Mouse (Mus musculus) hindbrain, postnatal 0 days (tissue): ENCODE measurements around the gene Cpvl. TPM values are rescaled to one million over a fixed set of nuclear protein-coding genes. Genes with fewer than 3 reads are reported as not detected.

Experiments used
- ATAC-seq: fragments of 200-750 bp; cut with Nextera tagmentation; 2 replicates; pipeline ENCODE4 v1.8.0; 2017; ENCODE audit warnings: mild to moderate bottlenecking, moderate TSS enrichment, moderate library complexity
- DNase-seq: peaks from one replicate; pipeline ENCODE4 v3.0.0-alpha.2; 2015; ENCODE audit warnings: low spot score
- H3K27ac ChIP-seq: fragments of 300-500 bp; sonication (generic); 2 replicates; pipeline ENCODE4 v1.5.1; 2014; ENCODE audit warnings: mild to moderate bottlenecking
- H3K27me3 ChIP-seq: fragments of 300-500 bp; sonication (generic); 2 replicates; pipeline ENCODE4 v1.6.1; 2014; ENCODE audit warnings: low read length, mixed read lengths; ENCODE audit not compliant: insufficient read depth
- H3K36me3 ChIP-seq: fragments of 300-500 bp; sonication (generic); 2 replicates; pipeline ENCODE4 v1.6.1; 2014; ENCODE audit warnings: low read length, mixed read lengths; ENCODE audit not compliant: insufficient read depth
- H3K4me1 ChIP-seq: fragments of 300-500 bp; sonication (generic); 2 replicates; pipeline ENCODE4 v1.6.1; 2014; ENCODE audit warnings: antibody characterized with exemption, low read length, mixed read lengths; ENCODE audit not compliant: insufficient read depth
- H3K4me2 ChIP-seq: fragments of 300-500 bp; sonication (generic); 2 replicates; pipeline ENCODE4 v1.6.1; 2014; ENCODE audit warnings: low read depth, mild to moderate bottlenecking, low read length, moderate library complexity, mixed read lengths
- H3K4me3 ChIP-seq: fragments of 300-500 bp; sonication (generic); 2 replicates; pipeline ENCODE4 v1.5.1; 2014; ENCODE audit warnings: low read length
- H3K9ac ChIP-seq: fragments of 300-500 bp; sonication (generic); replicated peaks from 2 replicates; pipeline ENCODE4 v1.6.1; 2014; ENCODE audit warnings: mild to moderate bottlenecking, low read length, moderate library complexity, mixed read lengths
- H3K9me3 ChIP-seq: fragments of 300-500 bp; sonication (generic); 2 replicates; pipeline ENCODE4 v1.6.1; 2016; ENCODE audit warnings: low read length, mixed read lengths
- CTCF ChIP-seq: IDR thresholded peaks from 2 replicates; pipeline ENCODE4 v1.5.1; 2016; ENCODE audit warnings: antibody characterized with exemption, control low read depth, low read depth
- WGBS: fragments of 180-500 bp; shearing (Covaris S2); extraction: QIAGEN DNeasy Blood & Tissue Kit; methylation state at CpG from one replicate; pipeline ENCODE4 v1.1.7; 2014; 5-methylcytosine and 5-hydroxymethylcytosine counted together
- polyA plus RNA-seq: library from polyadenylated mRNA; unstranded; fragments of >200 nt; fragmentation: Nextera tagmentation; extraction: Ambion mirVana; gene quantifications from 2 replicates; pipeline ENCODE4 v1.2.1, GENCODE M21; 2015
- total RNA-seq: library from RNA; depleted of rRNA; stranded (reverse); fragments of >200 nt; gene quantifications from 2 replicates; pipeline ENCODE4 v1.2.3, GENCODE M21; 2014

The Cpvl gene
- total and polyA plus RNA-seq, 2 experiments from 2014 or later, result 0.15 TPM; not detected in 1

GRCm38 (mm10) chr6:53986273-53986985, 8.0 kb upstream of the Cpvl start:
- Histone ChIP-seq H3K27me3 (no peaks in the 10 kb centered on the region), H3K9ac (no peak overlapping the region), H3K4me2 (no peak overlapping the region), H3K27ac (no peak overlapping the region), H3K9me3 (no peaks in the 10 kb centered on the region), H3K36me3 (no peaks in the 10 kb centered on the region), H3K4me3 (no peak overlapping the region), H3K4me1 (no peaks in the 10 kb centered on the region)
- ATAC-seq (no peak), DNase-seq (no peak)
- no peak for TF ChIP-seq CTCF
- 78% methylated on average over 13 of the region's 14 CpGs for WGBS

- no peaks in the 10 kb centered on the region for H3K27me3 ChIP-seq
- H3K9me3 ChIP-seq, result no peaks in the 10 kb centered on the region
- H3K4me1 ChIP-seq, result no peaks in the 10 kb centered on the region
- no peak overlapping the region for H3K27ac ChIP-seq
- 83% methylated on average over 6 of the region's 6 CpGs for WGBS
- no peak overlapping the region for H3K9ac ChIP-seq
- no peak for ATAC-seq
- no peaks in the 10 kb centered on the region for H3K36me3 ChIP-seq
- no peak overlapping the region for H3K4me3 ChIP-seq
- TF ChIP-seq CTCF, result no peak
- no peak for DNase-seq
- H3K4me2 ChIP-seq, result no peak overlapping the region
Measured at GRCm38 (mm10) chr6:53983820-53984219, 5.3 kb upstream of the Cpvl start.

- Histone ChIP-seq H3K4me1 (no peaks in the 10 kb centered on the region), H3K4me3 (no peak overlapping the region), H3K4me2 (no peak overlapping the region), H3K27ac (no peak overlapping the region), H3K9ac (no peak overlapping the region), H3K36me3 (no peaks in the 10 kb centered on the region), H3K9me3 (no peaks in the 10 kb centered on the region), H3K27me3 (no peaks in the 10 kb centered on the region)
- 0 out of 2 replicates have a peak, but pooled peaks have one; percentile 9 for TF ChIP-seq CTCF
- no peak for DNase-seq
- WGBS, result 70% methylated on average over 4 of the region's 4 CpGs
- ATAC-seq, result no peak
Measured at GRCm38 (mm10) chr6:53982612-53983011, 4.1 kb upstream of the Cpvl start.

- Histone ChIP-seq H3K4me3 (no peak overlapping the region), H3K4me1 (no peaks in the 10 kb centered on the region), H3K9ac (no peak overlapping the region), H3K9me3 (no peaks in the 10 kb centered on the region), H3K27ac (no peak overlapping the region), H3K27me3 (no peaks in the 10 kb centered on the region), H3K36me3 (no peaks in the 10 kb centered on the region), H3K4me2 (no peak overlapping the region)
- no peak for TF ChIP-seq CTCF
- DNase-seq (no peak), ATAC-seq (no peak)
- 56% methylated on average over 9 of the region's 9 CpGs for WGBS
Measured at GRCm38 (mm10) chr6:53982047-53982600, 3.7 kb upstream of the Cpvl start.

- Histone ChIP-seq H3K27ac (no peak overlapping the region), H3K27me3 (no peaks in the 10 kb centered on the region), H3K4me2 (no peak overlapping the region), H3K4me3 (no peak overlapping the region), H3K9ac (no peak overlapping the region), H3K9me3 (no peaks in the 10 kb centered on the region), H3K36me3 (no peaks in the 10 kb centered on the region), H3K4me1 (no peaks in the 10 kb centered on the region)
- 91% methylated on average over 15 of the region's 15 CpGs for WGBS
- TF ChIP-seq CTCF, result no peak
- DNase-seq (no peak), ATAC-seq (no peak)
Measured at GRCm38 (mm10) chr6:53980817-53981480, 2.5 kb upstream of the Cpvl start.

- WGBS, result 78% methylated on average over 1 of the region's 1 CpGs
- no peaks in the 10 kb centered on the region for H3K27me3 ChIP-seq
- no peaks in the 10 kb centered on the region for H3K36me3 ChIP-seq
- ATAC-seq (no peak), DNase-seq (no peak)
- H3K9me3 ChIP-seq, result no peaks in the 10 kb centered on the region
- H3K4me3 ChIP-seq, result no peak overlapping the region
- H3K9ac ChIP-seq, result no peak overlapping the region
- H3K27ac ChIP-seq, result no peak overlapping the region
- H3K4me1 ChIP-seq, result peaks cover 6% of the 10 kb centered on the region; the same call in 1 of the 2 replicates
- H3K4me2 ChIP-seq, result no peak overlapping the region
- TF ChIP-seq CTCF, result no peak
Measured at GRCm38 (mm10) chr6:53974040-53974439, 4.4 kb downstream of the Cpvl start.
